Mouse (Mus musculus) heart, postnatal 10 days (tissue): ENCODE data around the gene Cplx1. TPM values are rescaled to one million over a fixed set of nuclear protein-coding genes. Genes with fewer than 3 reads are reported as not detected.

Experiments
- DNase-seq, 2 experiments: peaks; one replicate each; pipeline ENCODE4 v3.0.0; 2021
- intact Hi-C: fragments of 180-260 bp; cut with DNase I; formaldehyde crosslinking; loops from one replicate; pipeline ENCODE4 v1.15.1; 2025
- total RNA-seq, 2 experiments: library from RNA; stranded (reverse); gene quantifications; 2 replicates each; pipeline ENCODE4 v1.2.3; 2021

Gene Cplx1
- total RNA-seq: under 1 TPM in 1 of 2 experiments, not detected in 1; 0.38 TPM

DNA sequence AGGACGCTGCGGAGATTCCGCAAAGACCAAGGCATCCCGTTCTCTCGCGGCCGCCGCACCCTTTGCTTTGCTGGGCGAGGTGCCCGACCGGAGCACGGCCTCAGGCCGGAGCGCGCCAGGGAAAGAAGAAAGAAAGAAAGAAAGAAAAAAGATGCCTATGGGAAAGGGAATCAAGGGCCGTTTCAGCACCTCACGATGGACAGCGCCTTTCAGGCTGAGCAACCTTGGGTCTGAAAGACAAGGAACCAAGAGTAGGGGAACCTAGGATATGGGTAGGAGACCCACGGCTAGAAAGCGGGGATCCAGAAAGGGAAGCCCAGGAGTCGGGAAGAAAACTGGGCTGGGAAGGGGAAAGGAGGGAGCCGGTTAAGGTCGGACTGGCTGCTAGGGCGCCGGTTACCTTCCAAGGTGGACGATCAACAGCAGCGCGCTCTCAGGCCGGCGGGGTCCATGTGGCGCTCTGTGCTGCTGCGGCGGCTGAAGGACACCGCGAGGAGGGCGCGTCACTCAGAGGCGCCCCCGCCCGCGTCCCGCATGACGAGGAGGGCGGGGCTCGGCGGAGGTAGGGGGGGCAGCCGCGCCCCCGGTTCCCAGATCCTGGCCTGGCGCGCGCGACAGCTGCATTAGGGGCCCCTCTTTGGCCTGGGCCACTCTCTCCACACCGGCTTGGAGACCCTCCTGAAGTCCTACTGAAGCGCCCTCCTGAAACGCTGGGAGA, at the start of gene Cplx1:
TSS of gene Cplx1 (minus strand) at position 536 of the 718 bp plus-strand sequence.
- intact Hi-C loops: no loop called here
- DNase-seq: peak; percentile 69 to 74

DNA sequence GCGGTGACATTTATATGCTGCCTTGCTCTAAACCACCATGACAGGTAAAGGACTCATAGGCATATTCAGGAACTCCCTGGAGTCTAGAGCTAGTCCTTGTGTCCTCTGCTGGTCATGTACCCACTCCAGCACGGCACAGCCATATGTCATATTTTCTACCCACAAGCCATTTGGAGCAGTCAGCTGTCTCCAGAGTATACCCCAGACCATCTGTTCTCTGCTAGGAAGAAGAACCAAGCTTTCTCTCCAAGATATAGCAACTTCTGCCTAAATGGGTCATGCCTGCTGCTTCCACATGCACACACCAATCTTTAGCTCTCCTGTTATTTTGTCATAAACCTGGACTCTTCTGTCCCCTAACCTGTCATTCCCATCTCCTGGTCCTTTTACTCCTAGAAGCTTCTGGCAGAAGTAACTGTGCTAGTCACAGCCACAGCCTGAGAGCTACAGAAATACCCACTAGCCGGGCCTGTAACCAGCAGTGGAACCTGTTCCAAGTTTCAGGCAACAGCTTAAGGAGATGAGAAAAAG, 31.6 kb upstream of the Cplx1 start:
- no peak for DNase-seq
- intact Hi-C loops: no loop called here

DNA sequence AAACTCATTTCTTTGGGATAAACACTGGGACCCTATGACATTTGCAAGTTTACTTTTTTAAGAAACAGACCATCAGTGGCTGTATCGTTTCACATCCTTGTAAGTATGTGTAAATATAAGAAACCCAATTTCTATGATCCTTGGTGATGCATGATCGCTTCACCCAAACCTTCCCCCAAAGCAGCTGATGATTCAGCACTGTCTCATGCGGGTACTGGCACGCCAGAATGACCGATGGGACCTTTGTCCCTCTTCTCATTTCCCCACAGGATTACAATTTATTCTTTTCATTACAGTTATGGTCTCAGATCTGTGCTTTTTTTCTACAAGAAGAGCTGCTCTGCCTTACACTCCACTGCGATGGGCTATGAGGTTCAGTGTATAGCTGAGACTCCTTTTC, 23.2 kb upstream of the Cplx1 start:
- no peak for DNase-seq
- intact Hi-C loops: no loop called here

DNA sequence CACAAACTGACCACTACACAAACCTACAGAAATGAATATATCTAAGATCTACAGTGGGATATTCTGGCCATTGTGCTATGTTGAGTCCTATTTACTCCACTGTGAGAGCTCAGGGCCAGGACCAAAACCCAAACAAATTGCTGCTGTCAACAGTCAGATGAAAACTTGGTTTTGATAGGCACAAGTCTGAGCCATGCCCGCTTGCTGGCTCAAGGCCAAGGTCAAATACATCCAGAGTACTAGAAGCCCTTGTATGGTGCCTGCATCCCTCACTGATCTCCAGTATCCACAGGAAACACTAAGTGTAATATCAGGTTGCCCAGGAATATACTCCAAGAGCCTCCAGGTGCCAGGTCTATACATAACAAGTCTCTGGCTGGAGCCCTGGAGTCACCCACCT, 21.2 kb upstream of the Cplx1 start:
- intact Hi-C loops: no loop called here
- no peak for DNase-seq

DNA sequence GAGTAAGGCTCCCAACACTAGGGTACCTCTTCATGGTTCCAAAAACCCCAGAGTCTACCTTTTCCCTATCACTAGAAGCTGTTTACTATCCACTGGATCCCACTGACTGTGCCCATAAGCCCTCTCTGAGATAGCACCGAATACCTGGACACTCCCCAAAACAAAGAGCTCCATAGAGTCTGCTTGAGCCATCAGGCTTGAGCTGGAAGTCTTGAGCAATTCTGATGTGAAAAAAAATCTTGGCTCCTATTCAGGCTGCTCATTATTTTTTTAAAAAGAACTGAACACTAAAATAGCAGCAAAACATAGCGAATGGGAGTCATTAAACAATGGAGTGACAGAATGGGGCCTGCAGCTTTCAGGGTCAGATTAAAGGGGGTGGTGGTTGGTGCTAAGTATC, 17.3 kb upstream of the Cplx1 start:
- no peak for DNase-seq
- intact Hi-C loops: loop anchor here (5.0 kb wide), 2 partner anchors 65 to 140 kb away; no protein-coding TSS in a partner anchor

DNA sequence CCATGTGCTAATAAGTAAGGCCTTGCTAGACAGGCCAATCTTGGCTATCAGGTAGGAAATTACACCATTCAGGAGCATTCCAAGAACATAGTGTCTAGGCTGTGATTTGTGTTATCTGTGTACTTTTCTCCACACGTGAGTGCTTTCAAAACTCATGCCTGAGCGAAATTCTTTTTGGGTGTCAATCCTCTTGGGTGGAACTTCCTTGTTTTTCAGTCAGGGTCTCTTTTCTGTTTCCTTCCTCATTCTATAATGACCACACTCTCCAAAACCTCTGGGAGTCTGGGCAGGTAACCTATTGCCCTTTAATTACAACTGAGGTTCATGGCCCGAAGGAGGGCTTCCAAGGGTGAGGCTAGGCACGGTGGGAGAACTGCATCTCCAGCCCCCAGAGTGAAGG, 16.7 kb upstream of the Cplx1 start:
- intact Hi-C loops: loop anchor here (5.0 kb wide), 2 partner anchors 64 to 139 kb away; no protein-coding TSS in a partner anchor
- no peak for DNase-seq

DNA sequence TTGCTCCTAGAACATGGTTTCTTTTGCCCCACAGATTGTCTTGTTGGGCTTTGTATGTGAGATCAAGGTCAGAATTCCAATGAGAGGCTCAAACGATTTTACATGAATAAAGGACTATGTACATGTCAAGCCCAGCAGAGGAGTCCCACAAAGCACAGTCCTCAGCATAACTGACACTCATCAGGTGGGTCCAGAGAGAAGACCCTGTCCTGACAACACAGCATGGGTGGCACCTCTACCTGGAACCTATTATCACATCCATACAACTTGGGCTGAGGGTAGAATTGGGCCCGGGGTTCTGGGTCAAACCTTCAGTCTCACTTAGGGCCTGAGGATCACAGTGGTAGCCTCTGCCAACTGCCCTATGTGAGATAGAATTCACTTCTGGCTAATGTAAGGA, 15.6 kb upstream of the Cplx1 start:
- DNase-seq: no peak
- intact Hi-C loops: loop anchor here (5.0 kb wide), 2 partner anchors 63 to 138 kb away; no protein-coding TSS in a partner anchor

DNA sequence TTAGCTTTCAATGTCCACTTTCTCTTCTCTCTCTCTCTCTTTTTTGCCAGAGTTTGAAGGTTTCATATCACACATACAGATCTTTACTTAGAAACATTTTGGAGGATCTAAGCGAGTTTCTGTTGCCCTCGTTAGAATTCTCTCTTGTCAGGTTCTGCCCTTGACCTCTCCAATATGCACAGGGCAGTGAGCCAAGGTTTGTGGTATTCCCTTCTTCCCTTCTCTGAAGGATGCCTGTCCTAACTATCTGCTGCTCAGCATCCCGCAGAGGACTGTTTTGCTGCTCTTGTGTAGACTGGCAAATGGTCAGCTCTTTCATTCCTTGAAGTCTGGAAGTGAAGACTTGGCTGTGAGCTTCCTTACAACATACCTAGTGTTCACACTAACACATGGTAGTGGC, 14.5 kb upstream of the Cplx1 start:
- intact Hi-C loops: no loop called here
- DNase-seq: no peak

DNA sequence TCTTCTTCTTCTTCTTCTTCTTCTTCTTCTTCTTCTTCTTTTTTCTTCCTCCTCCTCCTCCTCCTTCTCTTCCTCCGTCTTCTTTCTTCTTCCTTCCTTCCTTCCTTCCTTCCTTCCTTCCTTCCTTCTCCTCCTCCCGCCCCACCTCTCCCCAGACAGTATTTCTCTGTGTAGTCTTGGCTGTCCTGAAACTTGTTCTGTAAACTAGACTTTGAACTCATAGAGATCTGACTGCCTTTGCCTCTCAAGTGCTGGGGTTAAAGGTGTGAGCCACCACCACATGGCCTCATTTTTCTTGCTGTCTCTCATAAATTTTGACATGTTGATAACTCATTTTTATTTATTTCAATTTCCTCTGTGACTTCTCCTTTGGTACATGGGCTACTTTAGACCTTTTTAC, 12.7 kb upstream of the Cplx1 start:
- no peak for DNase-seq
- intact Hi-C loops: no loop called here

DNA sequence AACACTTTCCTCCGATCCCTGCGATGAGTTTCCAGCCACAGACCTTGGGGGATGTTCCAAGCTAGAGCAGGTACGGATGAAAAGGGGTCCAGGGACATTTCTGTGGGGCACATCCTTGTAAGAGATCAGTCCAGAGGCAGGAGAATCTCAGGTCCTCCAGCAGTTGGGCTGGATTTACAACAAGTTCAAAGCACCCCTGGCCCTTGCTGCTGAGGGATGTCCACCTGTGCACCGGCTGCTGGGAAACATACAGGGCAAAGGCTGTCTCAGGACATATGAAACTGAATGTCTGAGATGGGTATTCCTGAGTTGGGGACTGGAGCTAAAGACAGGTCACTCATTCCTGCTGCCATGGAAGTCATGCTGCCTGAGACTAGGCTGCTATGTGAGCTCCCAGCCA, 7.2 kb upstream of the Cplx1 start:
- intact Hi-C loops: no loop called here
- DNase-seq: no peak

DNA sequence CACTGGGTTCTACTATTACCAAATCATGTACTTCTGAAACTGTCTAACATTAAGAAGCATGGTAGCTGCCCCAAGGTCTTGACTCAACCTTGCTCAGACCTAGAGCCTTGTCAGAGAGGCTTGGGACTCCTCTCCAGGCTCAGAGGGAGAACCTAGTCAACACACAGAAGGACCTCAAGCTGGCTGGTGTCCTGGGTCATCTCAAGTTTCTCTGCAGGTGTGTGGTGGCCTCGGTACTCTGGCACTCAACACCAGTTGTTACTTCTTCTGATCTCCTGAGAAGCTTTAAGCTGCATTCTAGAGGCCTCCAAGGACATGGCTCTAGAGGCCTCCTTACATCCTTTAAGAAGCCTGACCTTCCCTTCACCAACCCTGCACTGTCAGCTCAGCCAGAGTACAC, 4.2 kb upstream of the Cplx1 start:
- no peak for DNase-seq
- intact Hi-C loops: no loop called here

DNA sequence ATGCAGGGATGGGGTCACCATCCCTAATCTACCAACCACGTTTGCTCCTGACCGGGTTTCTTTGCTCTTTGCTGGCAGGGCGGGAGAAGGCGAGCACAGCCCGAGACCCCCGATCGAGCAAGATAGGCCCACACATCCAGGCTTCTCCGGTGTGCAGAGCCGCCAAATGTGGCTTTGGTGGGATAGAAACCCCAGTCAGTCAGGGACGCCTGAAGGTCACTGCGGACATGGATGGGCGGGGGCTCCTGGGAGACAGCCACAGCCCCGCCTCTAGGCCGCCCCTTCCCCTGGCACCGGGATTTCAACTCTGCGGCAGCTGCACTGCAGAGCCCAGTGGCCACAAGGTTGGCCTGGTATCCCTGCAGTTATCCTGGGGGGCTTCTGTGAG, 377 bp upstream of the Cplx1 start:
- intact Hi-C loops: no loop called here

DNA sequence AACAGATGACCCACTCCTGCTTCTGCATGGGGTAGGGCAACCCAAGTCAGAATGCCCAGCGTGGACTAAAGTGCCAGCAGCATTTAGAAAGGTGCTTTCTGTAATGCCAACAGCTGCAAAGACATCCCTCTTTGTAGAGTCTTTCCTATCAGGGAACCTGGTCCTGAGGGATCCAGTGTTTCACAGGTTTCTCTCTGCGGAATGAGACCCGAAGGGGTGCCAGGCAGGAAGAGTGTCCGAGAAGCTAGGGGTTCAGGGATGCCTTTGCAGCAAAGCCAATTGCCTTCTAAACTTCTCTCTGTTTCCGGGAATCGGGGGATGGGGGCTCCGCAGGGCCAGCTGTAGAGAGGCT, 711 bp downstream of the Cplx1 start:
- no peak for DNase-seq
- intact Hi-C loops: no loop called here

More for the DNA sequence above, 377 bp upstream of the Cplx1 start:
- no peak for DNase-seq

DNA sequence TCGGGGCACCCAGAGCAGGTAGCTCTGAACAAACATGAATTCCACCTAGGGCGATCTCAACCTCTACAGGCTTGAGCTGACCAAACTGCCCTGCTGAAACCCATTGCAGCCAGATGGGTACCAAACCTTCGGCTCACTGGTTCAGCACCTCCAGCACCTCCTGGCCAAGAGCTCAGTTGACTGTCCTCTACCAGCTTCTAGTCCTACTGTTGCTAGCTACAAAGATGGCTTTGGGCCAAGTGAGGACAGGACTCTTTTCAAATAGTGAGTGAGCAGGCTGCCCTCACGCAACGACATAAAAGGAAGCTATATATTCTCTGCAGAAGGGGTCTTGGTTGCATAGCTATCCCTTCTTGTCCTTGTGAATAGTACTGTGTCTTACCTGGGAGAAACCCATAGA, 2.2 kb downstream of the Cplx1 start:
- no peak for DNase-seq
- intact Hi-C loops: no loop called here

DNA sequence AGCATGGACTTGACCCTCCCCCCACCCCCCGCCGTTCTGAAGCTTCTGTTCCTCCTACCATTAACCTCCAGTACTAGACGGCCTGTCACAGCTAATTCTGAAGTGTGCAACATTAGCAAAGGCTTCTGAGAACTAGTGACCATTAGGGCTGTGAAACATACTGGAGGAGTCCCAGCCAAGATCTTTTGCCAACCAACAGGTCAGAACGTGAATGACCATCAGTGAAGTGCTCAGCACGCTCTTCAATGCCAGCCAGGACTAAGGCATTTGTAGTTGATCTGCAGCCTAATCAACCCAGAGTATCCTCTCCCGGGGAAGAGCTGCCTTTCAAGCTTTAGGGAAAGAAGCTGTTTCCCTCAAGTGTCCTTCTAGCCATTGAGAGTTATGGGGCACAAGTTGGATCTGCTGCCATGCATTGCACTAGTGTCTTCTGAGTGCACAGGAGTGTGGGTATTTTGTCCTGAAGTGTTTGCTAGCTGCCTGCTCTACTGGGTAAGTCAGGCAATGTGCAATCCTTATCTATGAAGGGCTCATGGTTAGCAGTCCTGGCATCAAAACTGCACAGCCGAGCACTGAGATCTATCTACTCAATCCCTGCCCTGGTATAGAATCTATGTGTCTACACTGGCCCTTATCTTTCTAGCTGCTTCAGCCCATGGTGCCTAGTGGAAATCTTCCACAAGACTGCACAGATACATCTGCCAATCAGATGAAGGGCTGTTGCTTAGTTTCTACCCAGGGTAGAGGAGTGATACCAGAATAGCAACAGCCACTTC, 6.1 kb downstream of the Cplx1 start:
- intact Hi-C loops: no loop called here
- no peak for DNase-seq

DNA sequence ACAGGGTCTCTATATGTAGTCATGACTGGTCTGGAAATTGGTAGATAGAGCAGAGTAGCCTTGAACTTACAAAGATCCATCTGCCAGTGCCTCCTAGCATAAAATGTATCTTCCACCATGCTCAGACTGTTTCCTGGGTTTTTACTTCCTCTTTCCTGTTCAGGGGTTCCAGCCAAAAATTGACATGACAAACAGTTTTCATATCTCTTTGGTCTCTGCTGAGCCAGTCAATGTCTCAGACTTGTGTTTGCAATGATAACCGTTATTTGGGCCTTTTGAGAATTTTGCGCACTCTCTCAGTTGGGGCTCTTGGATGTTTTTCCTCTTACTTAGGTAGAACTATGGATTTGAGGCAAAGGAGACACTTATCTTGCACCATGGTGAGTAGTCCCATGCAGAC, 15.6 kb downstream of the Cplx1 start:
- intact Hi-C loops: no loop called here
- no peak for DNase-seq

DNA sequence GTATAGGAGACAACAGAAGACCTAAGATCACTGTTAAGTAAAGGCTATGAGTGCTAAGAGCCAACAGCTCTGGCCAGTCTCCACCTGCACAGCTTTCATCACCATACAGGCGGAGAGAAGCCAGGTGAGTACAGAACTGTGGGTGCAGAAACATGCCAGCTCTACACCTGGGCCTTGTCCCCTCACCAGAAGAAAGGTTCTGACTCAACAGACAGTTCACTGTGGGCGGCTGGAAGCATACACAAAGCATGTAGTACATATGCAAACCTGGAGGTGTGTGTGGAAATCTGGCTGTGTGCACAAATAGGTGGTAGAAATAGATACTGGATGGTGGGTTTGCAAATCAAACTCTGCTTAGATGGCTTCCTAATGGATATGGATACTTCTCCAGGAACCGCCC, 27.2 kb downstream of the Cplx1 start:
- intact Hi-C loops: no loop called here
- DNase-seq: no peak

DNA sequence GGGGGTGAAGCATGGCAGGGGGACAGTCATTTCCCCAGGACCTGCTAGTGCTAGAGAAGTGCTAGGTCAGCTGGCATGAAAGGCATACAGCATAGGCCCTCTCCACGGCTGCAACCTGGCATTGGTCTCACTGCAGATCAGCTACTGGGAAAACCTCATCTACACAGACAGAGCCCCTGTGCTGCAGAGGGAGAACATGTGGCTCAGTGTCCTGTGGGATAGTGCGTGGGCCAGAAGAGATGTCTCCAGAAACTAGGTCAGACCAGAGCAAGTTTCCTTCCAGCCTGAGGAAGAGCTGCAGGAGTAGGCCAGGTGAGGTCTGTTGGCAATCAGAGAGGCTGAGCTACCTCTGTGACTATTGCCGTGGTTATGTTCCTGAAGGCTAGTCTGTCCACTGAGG, 27.9 kb downstream of the Cplx1 start:
- intact Hi-C loops: no loop called here
- no peak for DNase-seq

DNA sequence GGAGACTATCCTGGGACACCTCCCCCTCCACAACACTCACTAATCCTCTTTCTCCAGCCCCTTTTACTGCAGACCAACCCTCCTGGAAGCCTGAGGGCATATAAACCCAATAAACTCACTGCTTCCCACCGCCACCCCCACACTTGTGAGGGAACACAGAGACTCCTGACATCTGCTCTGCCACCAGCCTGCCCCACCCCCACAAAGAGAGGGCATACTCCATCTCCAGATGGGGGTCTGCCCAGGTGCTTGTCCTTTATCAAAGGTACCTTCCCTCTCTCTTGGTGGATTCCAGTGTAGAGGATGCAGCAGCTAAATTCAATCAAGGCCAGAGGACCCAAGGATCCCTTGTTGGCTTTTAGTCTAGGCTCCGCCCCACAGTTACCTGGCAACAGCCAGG, 28.8 kb downstream of the Cplx1 start:
- intact Hi-C loops: no loop called here

DNA sequence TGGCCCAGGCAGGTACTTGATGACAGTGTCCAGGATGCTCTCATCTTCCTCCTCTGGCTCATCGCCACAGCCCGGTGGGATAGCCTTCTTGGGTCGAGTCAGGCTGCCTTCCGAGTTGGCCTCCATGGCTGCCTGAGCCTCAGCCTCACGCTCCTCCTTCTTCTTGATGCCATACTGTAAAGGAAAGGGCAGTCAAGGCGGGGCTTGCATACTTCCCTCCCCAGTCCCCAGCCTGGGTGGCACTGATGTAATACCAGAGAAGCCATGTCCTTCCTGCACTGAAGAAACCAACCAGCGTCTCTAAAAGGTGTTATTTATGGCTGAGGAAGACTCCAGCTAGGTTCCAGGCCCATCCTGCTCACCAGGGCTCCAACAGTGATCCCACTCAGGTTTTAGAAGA, 29.7 kb downstream of the Cplx1 start:
- intact Hi-C loops: no loop called here
- no peak for DNase-seq

More for the DNA sequence above, 28.8 kb downstream of the Cplx1 start:
- DNase-seq: no peak

DNA sequence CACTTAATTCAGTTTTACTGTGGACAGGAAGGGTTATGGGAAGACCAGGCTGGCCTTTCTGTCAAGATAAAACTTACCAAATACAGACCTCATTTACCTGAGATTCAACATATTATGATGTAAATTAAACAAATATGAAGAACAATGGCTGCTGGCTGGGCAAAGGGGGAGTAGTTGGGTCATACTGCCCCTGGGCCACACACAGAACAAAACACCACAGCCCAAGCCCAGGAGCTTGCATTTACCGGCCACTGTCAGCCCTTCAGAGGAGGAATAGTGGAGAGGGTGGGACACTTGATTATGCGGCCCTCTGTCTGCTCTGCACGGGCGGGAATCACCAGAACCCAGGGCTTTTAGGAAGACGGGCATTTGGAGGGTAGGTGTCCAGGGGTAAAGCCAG, 30.9 kb downstream of the Cplx1 start:
- no peak for DNase-seq
- intact Hi-C loops: no loop called here
